Mouse (Mus musculus) embryonic facial prominence, embryonic 11.5 days (tissue): ENCODE results near the gene Ivd. TPM values are rescaled to one million over a fixed set of nuclear protein-coding genes. Genes with fewer than 3 reads are reported as not detected.

ENCODE experiments used
- ATAC-seq: fragments of 200-750 bp; cut with Nextera tagmentation; replicated peaks from 2 replicates; pipeline ENCODE4 v1.8.0; 2017; ENCODE audit warnings: low read depth; ENCODE audit not compliant: insufficient number of reproducible peaks, low FRiP score, low TSS enrichment
- DNase-seq: peaks from one replicate; pipeline ENCODE4 v3.0.0-alpha.2; 2015; ENCODE audit warnings: low spot score
- H3K27ac ChIP-seq: fragments of 300-500 bp; sonication (generic); replicated peaks from 2 replicates; pipeline ENCODE4 v1.5.1; 2014; ENCODE audit warnings: mild to moderate bottlenecking, low read depth, low read length, control low read depth
- H3K27me3 ChIP-seq: fragments of 300-500 bp; sonication (generic); 2 replicates; pipeline ENCODE4 v1.6.1; 2014; ENCODE audit warnings: mild to moderate bottlenecking, low read length, moderate library complexity, mixed read lengths; ENCODE audit not compliant: control insufficient read depth, insufficient read depth
- H3K36me3 ChIP-seq: fragments of 300-500 bp; sonication (generic); replicated peaks from 2 replicates; pipeline ENCODE4 v1.6.1; 2014; ENCODE audit warnings: low read depth, mild to moderate bottlenecking, low read length, moderate library complexity, mixed read lengths; ENCODE audit not compliant: control insufficient read depth, insufficient read depth
- H3K4me1 ChIP-seq: fragments of 300-500 bp; sonication (generic); 2 replicates; pipeline ENCODE4 v1.6.1; 2014; ENCODE audit warnings: low read length, mixed read lengths; ENCODE audit not compliant: control insufficient read depth, insufficient read depth
- H3K4me2 ChIP-seq: fragments of 300-500 bp; sonication (generic); 2 replicates; pipeline ENCODE4 v1.6.1; 2014; ENCODE audit warnings: low read depth, mild to moderate bottlenecking, control low read depth, low read length, moderate library complexity
- H3K4me3 ChIP-seq: fragments of 300-500 bp; sonication (generic); 2 replicates; pipeline ENCODE4 v1.5.1; 2014; ENCODE audit warnings: low read depth, low read length, control low read depth
- H3K9ac ChIP-seq: fragments of 300-500 bp; sonication (generic); replicated peaks from 2 replicates; pipeline ENCODE4 v1.6.1; 2014; ENCODE audit warnings: mild to moderate bottlenecking, control low read depth, low read length
- H3K9me3 ChIP-seq: fragments of 300-500 bp; sonication (generic); replicated peaks from 2 replicates; pipeline ENCODE4 v1.6.1; 2016; ENCODE audit warnings: mild to moderate bottlenecking, low read length, inconsistent platforms, mixed read lengths; ENCODE audit not compliant: control insufficient read depth
- WGBS: fragments of 180-500 bp; shearing (Covaris S2); extraction: QIAGEN DNeasy Blood & Tissue Kit; methylation state at CpG from one replicate; pipeline ENCODE4 v1.1.7; 2014; 5-methylcytosine and 5-hydroxymethylcytosine counted together
- polyA plus RNA-seq: library from polyadenylated mRNA; unstranded; fragments of >200 nt; fragmentation: Nextera tagmentation; extraction: Ambion mirVana; gene quantifications from 2 replicates; pipeline ENCODE4 v1.2.1, GENCODE M21; 2014

The Ivd gene
- polyA plus RNA-seq, 1 experiment from 2014 or later, result 53.7 TPM

DNA sequence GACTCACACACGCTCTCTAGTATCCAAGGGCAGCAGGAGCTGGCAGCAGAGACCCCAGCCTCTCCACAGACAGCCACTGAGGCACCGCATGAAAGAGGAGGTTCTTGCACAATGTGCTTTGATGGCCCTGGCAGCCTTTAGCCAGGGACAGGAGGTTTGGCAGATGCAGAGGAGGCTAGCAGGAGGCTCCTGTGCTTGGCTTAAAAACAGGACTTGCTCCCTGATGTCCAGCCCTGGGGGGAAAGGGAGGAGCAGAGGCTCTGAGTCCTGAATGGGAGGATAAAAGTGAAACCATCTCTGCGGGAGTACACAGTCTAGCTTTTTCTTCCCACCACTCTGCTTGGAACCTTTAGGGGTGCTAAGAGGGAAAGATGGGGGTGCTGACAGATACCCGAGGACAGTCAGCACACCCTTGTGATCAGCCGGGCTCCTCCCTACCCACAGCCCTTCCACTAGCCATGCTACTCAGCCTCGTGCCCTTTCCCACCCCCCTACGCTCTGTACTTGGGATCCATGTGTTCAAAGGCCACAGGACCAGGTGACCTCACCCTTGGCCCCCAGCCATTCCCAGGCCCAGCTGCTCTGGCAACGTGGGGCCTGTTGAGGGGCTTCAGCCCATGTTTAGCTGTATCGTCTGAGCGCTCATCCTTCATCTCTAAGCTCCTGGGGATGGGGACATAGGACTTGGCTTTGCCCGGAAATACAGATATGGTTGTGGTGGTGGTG lies 52.0 kb downstream of the Ivd start:
- Histone ChIP-seq H3K4me1 (0 out of 2 replicates have a peak, but pooled peaks cover 4% of the 10 kb centered on the region), H3K9me3 (no peaks in the 10 kb centered on the region), H3K36me3 (no peaks in the 10 kb centered on the region), H3K9ac (no peak overlapping the region), H3K4me3 (no peak overlapping the region), H3K27me3 (no peaks in the 10 kb centered on the region), H3K27ac (no peak overlapping the region), H3K4me2 (no peak overlapping the region)
- 55% methylated on average over 11 of the region's 11 CpGs for WGBS
- no peak for ATAC-seq
- no peak for DNase-seq

DNA sequence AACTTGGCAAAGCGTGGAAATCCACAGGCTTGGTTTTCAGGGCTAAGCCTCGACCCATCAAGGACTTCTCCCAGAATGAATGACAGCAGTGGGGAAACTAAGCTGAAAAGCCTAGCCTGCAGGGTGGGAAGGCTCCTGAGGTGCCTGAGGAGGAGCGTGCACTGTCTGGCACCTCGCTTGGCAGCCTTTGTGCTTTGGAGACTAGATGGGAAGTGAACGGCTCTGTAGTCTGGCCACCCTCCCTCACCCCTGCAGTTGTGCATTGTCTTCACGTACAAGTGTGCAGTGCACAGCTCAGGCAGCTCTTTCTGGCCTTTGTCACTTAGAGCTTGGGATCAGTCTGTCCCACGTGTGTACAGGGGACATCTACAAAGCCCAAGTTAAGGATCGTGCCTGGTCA lies 52.9 kb downstream of the Ivd start:
- H3K4me1 ChIP-seq, result 0 out of 2 replicates have a peak, but pooled peaks cover 4% of the 10 kb centered on the region
- DNase-seq (no peak), ATAC-seq (no peak)
- no peaks in the 10 kb centered on the region for H3K36me3 ChIP-seq
- no peak overlapping the region for H3K4me2 ChIP-seq
- H3K27ac ChIP-seq, result no peak overlapping the region
- no peaks in the 10 kb centered on the region for H3K9me3 ChIP-seq
- H3K4me3 ChIP-seq, result no peak overlapping the region
- 57% methylated on average over 8 of the region's 8 CpGs for WGBS
- no peak overlapping the region for H3K9ac ChIP-seq
- H3K27me3 ChIP-seq, result no peaks in the 10 kb centered on the region

DNA sequence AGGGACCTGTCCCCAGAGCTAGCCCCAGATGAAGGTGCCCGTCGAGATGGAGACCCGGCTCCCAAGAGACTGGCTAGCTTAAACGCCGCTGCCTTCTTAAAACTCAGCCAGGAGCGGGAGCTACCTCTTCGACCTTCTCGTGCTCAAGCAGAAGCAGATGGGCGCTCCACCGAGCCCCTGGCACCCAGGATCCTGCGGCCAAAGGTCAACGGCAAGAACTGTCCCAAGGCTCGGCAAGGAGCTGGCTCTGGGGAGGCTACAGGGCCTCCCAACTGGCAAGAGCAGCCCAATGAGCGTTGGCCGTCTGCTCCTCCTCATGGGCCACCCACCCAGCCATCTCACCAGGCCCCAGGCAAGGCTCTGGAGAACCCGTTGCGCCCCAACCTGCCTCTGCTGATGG lies 54.7 kb downstream of the Ivd start:
- Histone ChIP-seq H3K4me3 (no peak overlapping the region), H3K27me3 (no peaks in the 10 kb centered on the region), H3K4me2 (no peak overlapping the region), H3K9me3 (no peaks in the 10 kb centered on the region), H3K4me1 (0 out of 2 replicates have a peak, but pooled peaks cover 4% of the 10 kb centered on the region), H3K36me3 (no peaks in the 10 kb centered on the region), H3K9ac (no peak overlapping the region), H3K27ac (no peak overlapping the region)
- ATAC-seq (no peak), DNase-seq (no peak)
- WGBS, result 88% methylated on average over 17 of the region's 17 CpGs

DNA sequence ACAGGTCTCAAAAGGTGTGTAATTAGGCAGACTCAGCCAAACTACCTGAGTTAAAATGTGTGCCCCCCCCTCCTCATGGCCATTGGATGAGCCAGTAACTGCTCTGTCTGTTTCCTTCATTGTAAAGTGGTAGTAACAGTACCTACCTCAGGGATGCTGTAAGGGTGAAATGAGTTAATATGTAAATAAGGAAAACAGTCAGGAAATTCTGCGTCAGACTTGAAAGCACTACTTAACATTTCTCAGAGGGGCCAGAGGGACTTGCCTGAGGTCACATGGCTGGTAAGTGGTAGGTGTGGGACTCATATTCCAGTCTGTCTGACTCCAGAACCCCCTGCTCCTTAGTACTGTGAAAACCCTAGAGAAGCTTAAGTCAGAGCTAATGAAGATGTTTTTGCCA lies 56.8 kb downstream of the Ivd start:
- H3K36me3 ChIP-seq, result no peaks in the 10 kb centered on the region
- ATAC-seq (no peak), DNase-seq (no peak)
- H3K27ac ChIP-seq, result no peak overlapping the region
- H3K4me3 ChIP-seq, result no peak overlapping the region
- no peaks in the 10 kb centered on the region for H3K9me3 ChIP-seq
- no peaks in the 10 kb centered on the region for H3K27me3 ChIP-seq
- WGBS, result 39% methylated on average over 1 of the region's 1 CpGs
- H3K4me1 ChIP-seq, result 0 out of 2 replicates have a peak, but pooled peaks cover 3% of the 10 kb centered on the region
- no peak overlapping the region for H3K4me2 ChIP-seq
- no peak overlapping the region for H3K9ac ChIP-seq

GRCm38 (mm10) chr2:118920428-118920827 lies 58.7 kb downstream of the Ivd start:
- H3K27me3 ChIP-seq, result no peaks in the 10 kb centered on the region
- H3K4me1 ChIP-seq, result no peaks in the 10 kb centered on the region
- no peaks in the 10 kb centered on the region for H3K9me3 ChIP-seq
- no peak overlapping the region for H3K4me3 ChIP-seq
- H3K36me3 ChIP-seq, result no peaks in the 10 kb centered on the region
- DNase-seq (no peak), ATAC-seq (no peak)
- no peak overlapping the region for H3K27ac ChIP-seq
- no peak overlapping the region for H3K4me2 ChIP-seq
- no peak overlapping the region for H3K9ac ChIP-seq
- 87% methylated on average over 3 of the region's 3 CpGs for WGBS

DNA sequence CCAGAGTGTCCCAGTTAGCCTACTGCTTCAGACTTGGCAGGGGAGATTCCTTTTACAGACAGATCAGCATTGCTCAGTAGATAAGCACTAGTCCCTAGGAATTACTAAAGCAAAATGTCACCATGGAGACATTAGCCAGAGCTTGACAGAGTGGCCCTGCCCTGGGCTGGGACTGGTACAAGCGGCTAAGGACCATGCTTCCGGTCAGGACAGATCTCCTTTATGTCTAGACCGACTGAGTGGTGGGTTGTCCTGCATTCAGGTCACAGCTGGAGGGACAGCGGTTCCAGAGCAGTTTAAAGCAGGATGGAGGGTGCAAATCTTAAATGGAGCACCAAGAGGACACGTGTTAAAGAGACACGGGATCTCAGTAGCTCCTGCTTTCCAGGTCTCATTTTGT lies 64.2 kb downstream of the Ivd start:
- ATAC-seq (peak; percentile 50), DNase-seq (no peak)
- H3K9ac ChIP-seq, result peak overlapping the region; percentile 73
- peaks cover 4% of the 10 kb centered on the region for H3K4me1 ChIP-seq
- H3K4me2 ChIP-seq, result peak overlapping the region; percentile 88
- H3K36me3 ChIP-seq, result no peaks in the 10 kb centered on the region
- peak overlapping the region; percentile 68 for H3K4me3 ChIP-seq
- no peak overlapping the region for H3K27ac ChIP-seq
- WGBS, result 2% methylated on average over 6 of the region's 6 CpGs
- no peaks in the 10 kb centered on the region for H3K27me3 ChIP-seq
- no peaks in the 10 kb centered on the region for H3K9me3 ChIP-seq

DNA sequence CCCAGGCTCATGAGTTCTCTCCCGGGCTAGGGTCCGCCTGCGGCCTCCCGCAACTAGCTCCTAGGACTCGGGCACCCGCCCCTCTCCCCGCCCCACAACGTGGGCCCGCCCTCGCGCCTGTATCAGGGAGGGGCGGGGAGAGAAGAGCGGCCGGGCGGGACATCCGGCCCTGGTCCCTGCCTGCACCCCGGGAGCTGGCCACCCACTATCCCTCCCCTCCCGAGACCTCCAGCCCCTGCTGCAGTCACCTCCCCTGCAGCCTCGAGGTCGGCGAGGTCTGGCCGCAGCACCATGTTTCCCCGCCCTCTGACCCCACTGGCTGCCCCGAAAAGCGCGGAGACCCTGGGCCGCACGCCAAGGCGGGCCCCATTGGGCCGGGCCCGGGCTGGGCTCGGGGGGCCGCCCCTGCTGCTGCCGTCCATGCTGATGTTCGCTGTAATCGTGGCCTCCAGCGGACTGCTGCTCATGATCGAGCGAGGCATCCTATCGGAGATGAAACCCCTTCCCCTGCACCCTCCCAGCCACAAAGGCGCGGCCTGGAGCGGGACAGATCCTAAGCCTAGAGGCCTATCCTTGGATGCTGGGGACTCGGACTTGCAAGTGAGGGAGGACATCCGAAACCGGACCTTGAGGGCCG lies 64.7 kb downstream of the Ivd start, which contains the start of gene Chst14:
Gene Chst14 (plus strand): TSS at position 136 of the 637 bp plus-strand sequence.
- Histone ChIP-seq H3K4me1 (peaks cover 4% of the 10 kb centered on the region), H3K4me2 (peak within 1 kb of the TSS; percentile 88), H3K9ac (peak within 1 kb of the TSS; percentile 73), H3K27ac (peak within 1 kb of the TSS; percentile 9; the same call in 1 of the 2 replicates), H3K4me3 (peak within 1 kb of the TSS; percentile 68), H3K9me3 (no peaks in the 10 kb centered on the region), H3K36me3 (no peaks in the 10 kb centered on the region), H3K27me3 (no peaks in the 10 kb centered on the region)
- DNase-seq (peak; percentile 88), ATAC-seq (peak; percentile 87)
- under 1% methylated on average over 44 of the region's 47 CpGs for WGBS
